Mouse (Mus musculus): ENCODE data around the gene Noct.

The Noct gene

GRCm38 (mm10) chr3:51233474-51233873 lies 9.2 kb downstream of the Noct start:
- peak; percentile 33 for DNase-seq

- peak; percentile 90 for DNase-seq
Observed at GRCm38 (mm10) chr3:51233918-51234751, 9.9 kb downstream of the Noct start.

GRCm38 (mm10) chr3:51234752-51235055 lies 10.5 kb downstream of the Noct start:
- no peak for DNase-seq

DNA sequence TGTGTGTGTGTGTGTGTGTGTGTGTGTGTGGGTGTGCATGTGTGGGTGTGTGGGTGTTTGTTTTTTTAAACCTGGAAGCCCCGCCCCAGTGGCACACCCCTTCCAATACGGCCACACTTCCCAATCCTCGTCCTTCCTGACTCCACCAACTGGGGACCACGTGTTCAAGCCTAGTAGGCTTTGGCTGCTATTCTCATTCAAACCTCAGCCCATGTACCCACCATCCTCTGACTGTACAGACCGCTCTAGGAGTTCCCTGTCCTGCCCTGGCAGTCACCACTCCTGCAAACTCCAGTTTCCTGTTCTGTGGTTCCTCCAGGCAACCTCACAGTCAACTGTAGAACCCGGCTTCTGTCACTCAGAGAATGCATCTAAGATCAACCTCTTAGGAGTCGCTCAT lies 14.3 kb downstream of the Noct start:
- no peak for DNase-seq

DNA sequence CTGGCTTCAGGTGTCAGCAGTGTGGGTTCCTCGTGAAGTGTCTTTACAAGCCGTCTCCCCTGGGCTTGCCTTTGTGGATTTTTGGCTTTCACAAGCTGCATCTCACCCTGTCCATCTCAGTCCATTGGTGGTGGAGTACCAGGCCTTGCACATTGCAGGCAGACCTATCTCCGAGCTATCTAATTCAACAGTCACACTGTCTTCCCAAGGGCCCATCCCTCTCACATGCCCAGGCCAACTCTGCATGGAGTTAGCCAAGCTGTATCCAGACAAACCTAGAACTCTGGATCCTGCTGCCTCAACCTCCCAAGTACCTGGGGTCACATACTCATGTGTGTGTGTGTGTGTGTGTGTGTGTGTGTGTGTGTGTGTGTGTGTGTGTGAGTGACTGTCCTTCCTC lies 15.3 kb downstream of the Noct start:
- DNase-seq, result no peak

- DNase-seq, result peak; percentile 61
Observed at GRCm38 (mm10) chr3:51247704-51248103, 23.5 kb downstream of the Noct start.

GRCm38 (mm10) chr3:51248600-51248999 lies 24.4 kb downstream of the Noct start:
- DNase-seq, result no peak

DNA sequence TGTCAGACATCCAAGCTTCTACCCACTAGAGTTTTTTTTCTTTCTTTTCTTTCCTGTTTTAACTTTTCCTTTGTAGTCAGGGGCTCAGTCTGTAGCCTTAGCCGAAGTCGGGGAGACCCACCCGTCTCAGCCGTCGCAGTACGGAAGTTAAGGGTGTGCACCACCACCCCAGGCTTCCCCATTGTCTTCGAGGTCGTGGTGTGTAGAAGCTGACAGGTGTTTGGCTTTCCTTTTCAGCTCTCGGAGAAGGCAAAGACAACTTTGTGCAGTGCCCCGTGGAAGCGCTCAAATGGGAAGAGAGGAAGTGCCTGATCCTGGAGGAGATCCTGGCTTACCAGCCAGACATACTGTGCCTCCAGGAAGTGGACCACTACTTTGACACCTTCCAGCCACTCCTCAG lies 25.2 kb downstream of the Noct start:
- DNase-seq, result no peak

DNA sequence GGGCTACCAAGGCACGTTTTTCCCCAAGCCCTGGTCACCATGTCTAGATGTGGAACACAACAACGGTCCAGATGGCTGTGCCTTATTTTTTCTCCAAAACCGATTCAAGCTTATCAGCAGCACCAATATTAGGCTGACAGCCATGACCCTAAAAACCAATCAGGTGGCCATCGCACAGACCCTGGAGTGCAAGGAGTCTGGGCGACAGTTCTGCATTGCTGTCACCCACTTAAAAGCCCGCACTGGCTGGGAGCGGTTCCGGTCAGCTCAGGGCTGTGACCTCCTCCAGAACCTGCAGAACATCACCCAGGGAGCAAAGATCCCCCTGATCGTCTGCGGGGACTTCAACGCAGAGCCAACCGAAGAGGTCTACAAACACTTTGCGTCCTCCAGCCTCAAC lies 25.6 kb downstream of the Noct start:
- no peak for DNase-seq

GRCm38 (mm10) chr3:51251057-51251456 lies 26.8 kb downstream of the Noct start:
- no peak for DNase-seq

DNA sequence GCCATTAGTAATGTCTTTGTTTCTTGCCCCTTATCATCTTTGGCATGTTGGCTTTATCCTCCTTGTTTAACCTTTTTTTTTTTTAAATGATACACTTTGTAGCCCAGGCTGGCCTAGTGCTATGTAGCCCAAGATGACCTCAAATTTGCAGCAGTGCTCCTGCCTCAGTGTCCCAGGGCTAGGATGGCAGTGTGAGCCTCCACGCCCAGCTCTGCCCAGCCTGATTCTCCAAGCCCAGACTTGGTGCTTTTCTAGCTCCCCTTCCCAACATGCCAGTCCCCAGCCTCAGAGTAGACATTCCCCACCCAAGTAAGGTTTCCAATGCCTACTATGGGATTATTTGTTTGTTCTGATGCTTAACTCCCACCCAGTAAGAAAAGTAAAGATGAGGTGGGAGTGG lies 28.0 kb downstream of the Noct start:
- no peak for DNase-seq

DNA sequence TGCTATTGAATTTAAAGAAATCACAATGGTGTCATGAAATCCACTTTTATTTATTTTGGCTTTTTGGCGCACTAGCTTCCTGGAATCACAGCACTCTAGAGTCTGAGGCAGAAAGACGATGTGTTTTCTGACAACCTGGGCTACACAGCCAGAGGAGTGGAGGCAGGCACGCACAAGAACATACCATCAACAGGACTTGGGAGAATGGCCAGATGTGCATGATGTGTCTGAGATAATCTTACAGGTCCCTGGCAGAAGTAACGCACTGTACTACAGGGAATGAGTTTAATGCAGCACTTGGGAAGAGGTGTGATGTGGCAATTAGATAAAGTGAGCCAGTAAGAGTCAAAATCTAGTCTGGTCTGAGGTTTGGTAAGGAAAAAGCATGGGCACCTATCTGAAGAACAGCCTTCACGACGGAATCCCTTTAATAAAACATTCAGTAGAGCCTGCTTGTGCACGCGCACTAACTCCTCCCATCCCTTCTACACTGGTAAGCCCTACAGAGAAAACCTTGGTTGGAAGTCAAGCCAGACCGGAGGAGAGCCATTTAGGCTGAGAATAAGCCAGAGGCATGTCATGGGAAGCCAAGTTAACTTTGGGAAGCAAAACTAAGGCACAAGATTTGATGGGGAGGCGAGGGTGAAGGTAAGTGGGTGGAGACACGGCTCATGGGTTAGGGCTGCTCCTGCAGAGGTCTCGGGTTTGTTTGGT lies 28.6 kb downstream of the Noct start:
- DNase-seq, result no peak

GRCm38 (mm10) chr3:51254784-51255183 lies 30.5 kb downstream of the Noct start:
- no peak for DNase-seq

GRCm38 (mm10) chr3:51256450-51256849 lies 32.2 kb downstream of the Noct start:
- DNase-seq, result no peak

- DNase-seq, result no peak
Observed at GRCm38 (mm10) chr3:51258070-51258469, 33.8 kb downstream of the Noct start.

DNA sequence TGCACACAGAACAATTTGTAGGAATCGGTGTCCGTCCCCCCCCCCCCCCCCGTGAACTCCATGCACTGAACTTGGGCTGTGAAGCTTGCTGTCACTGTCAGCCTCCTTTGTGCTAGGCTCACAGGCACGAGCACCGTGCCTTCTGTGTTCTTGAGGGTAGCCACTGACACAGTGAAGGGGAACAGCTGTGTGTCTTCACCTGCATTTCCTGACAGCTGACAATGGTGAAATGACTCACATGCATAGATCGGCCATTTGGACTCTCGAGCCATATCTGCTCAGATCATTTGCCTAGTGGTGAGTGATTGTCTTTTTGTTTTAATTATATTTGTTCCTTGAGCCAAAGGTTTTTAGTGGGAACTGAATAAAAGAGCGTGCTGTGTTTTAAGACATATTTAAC lies 38.7 kb downstream of the Noct start:
- no peak for DNase-seq

DNA sequence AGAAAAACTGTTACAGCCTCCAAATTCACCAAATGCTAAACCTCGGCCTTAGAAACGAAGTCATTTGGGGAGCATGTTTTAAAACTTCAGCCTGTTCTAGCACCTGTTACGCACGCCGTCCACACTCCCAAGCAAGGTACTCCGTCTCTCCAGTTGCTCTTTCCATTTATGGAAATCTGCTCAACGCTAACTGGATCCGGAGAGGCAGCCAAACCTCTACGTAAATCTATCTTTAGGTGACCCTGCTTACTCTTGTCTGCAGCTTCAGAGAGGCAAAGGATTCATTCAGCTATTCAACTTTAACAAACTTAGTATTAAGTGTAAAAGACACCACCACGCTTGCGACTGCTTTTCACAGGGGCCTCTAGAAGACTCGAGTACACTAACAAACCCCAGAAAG lies 44.2 kb downstream of the Noct start:
- DNase-seq, result no peak

DNA sequence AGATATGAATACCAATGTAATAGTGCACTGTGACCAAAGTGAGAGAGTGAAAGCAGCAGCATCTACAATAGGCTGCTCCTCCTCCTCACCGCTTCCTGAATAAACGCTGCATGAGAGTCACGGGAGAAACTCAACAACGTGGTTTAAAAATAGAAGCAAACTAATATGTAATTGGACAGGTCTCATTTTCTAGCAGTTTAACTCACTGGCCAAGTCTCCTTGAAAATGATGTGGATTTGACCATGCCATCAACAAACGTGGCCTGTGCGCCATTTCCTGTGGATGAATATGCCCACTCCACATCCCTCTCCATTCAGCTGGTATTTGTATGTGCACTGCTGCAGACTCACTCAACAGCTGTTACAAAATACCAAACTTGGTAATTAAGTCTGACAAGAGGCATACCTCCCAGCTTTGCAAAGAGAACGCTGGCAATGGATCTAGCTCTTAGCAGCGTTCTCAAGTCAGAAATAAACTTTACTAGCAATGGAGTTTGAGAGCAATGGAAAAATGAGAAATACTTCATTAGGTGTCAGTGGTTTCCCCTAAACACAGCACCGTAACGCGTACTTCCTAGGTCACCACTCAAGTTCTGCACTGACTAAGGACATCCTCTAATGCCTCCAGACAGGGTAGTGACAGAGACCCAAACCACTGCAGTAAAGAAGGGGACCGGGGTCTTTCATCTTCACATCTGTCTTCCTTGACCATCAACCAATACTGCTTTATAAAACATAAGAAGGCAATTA lies 46.0 kb downstream of the Noct start:
- peak; percentile 18 for DNase-seq

GRCm38 (mm10) chr3:51275956-51276398 lies 51.7 kb downstream of the Noct start:
- peak; percentile 98 for DNase-seq

GRCm38 (mm10) chr3:51276421-51277111 lies 52.3 kb downstream of the Noct start:
- DNase-seq, result peak; percentile 65

DNA sequence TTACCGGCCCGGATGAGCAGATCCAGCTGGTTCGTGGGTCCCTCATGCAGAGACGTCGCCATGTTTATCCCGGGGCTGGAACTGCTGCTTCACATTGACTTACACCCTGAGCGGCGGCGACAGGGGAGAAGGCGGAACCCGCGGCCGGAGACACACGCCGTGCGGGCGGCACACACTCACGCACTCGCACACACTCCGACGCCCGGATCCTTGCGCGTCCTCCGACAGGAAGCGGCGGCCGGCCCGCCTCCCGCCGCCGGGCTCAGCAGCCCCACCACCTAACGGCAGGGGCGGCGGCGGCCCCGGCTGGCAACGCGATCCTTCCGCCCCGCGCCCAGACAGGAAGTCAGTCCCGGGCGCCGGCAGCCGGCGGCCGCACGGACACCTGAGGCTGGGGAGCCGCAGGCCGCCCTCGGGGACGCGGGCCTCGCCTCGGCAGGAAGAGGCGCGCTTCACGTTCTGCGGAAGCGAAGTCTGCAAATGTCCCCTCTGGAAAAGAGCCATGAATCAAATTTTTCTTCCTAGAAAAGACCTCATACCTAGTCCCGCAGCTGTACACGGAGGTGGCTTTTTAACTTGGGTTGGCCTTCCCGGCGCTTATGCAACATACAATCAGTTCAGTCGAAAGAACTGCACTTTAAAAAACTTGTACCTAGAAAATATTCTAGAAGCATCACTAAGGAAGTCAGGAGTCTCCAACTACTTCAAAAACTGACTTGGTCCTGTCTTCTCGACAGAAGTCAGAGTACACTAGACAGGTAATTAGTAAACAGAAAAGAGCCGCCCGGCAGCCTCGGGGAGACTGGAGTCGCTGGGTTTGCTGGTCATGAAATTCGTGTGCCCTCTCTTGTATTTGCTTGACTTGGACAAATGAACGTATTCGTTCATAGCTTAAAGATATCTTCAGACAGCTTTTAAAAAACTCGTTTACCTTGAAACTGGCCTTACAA lies 53.2 kb downstream of the Noct start:
- peak; percentile 82 for DNase-seq

- DNase-seq, result no peak
Observed at GRCm38 (mm10) chr3:51278433-51278832, 54.2 kb downstream of the Noct start.

Measured in lung, postnatal 14 days (tissue).